Mouse (Mus musculus) CH12.LX (cell line): ENCODE measurements around the gene Kirrel3. TPM values are rescaled to one million over a fixed set of nuclear protein-coding genes. Genes with fewer than 3 reads are reported as not detected.

Source experiments
- DNase-seq: peaks from one replicate; pipeline ENCODE4 v3.0.0-alpha.2; 2013; ENCODE audit errors: extremely low read depth
- H3K27ac ChIP-seq: 2 replicates; pipeline ENCODE4 v1.5.1; 2012; ENCODE audit warnings: low read depth, mild to moderate bottlenecking, control low read depth, moderate library complexity; ENCODE audit not compliant: insufficient read depth
- H3K27me3 ChIP-seq: replicated peaks from 2 replicates; pipeline ENCODE3; 2012; ENCODE audit warnings: inconsistent platforms
- H3K36me3 ChIP-seq, 2 experiments: replicated peaks in 1 of 2; 2 replicates each; pipeline versions ENCODE3 to v1.6.1; 2012; ENCODE audit warnings: inconsistent platforms in 1 of 2, low read length in 1 of 2, mild to moderate bottlenecking in 1 of 2, mixed read lengths in 1 of 2, moderate library complexity in 1 of 2; ENCODE audit not compliant: control insufficient read depth in 1 of 2, insufficient read depth in 1 of 2
- H3K4me1 ChIP-seq, 2 experiments: 2 replicates each; pipeline ENCODE4 v1.6.1; 2012; ENCODE audit warnings: inconsistent platforms in 1 of 2, moderate library complexity in 1 of 2; ENCODE audit not compliant: insufficient read depth in 2 of 2, control insufficient read depth in 1 of 2
- H3K4me2 ChIP-seq: 2 replicates; pipeline ENCODE4 v1.6.1; 2012; ENCODE audit warnings: low read depth, mild to moderate bottlenecking, control low read depth; ENCODE audit not compliant: poor library complexity, insufficient read depth, severe bottlenecking
- H3K4me3 ChIP-seq, 3 experiments: fragments of 150-350 bp in 1 of 3; sonication (generic) in 1 of 3; replicated peaks in 1 of 3; 2 replicates each; pipeline versions ENCODE3 to v1.5.1; 2011 to 2012; ENCODE audit warnings: low read depth in 2 of 3, low read length in 2 of 3, mild to moderate bottlenecking in 2 of 3, moderate library complexity in 2 of 3, control low read depth in 1 of 3, improper control_type of control experiment in 1 of 3, inconsistent platforms in 1 of 3, mixed read lengths in 1 of 3; ENCODE audit not compliant: poor library complexity in 1 of 3
- H3K79me2 ChIP-seq: replicated peaks from 2 replicates; pipeline ENCODE4 v1.6.1; 2012; ENCODE audit warnings: mild to moderate bottlenecking, moderate library complexity; ENCODE audit not compliant: control insufficient read depth, poor library complexity, insufficient read depth, severe bottlenecking; ENCODE audit errors: extremely low read depth
- H3K9ac ChIP-seq: 2 replicates; pipeline ENCODE4 v1.6.1; 2012; ENCODE audit warnings: low read depth, mild to moderate bottlenecking, control low read depth, moderate library complexity; ENCODE audit not compliant: insufficient read depth
- H3K9me3 ChIP-seq: replicated peaks from 2 replicates; pipeline ENCODE3; 2012; ENCODE audit warnings: low read length, inconsistent platforms, mixed read lengths
- BHLHE40 ChIP-seq: IDR thresholded peaks from 2 replicates; pipeline ENCODE4 v1.6.1; 2011; ENCODE audit warnings: mild to moderate bottlenecking, low read depth, low read length, improper control_type of control experiment
- CHD2 ChIP-seq: IDR thresholded peaks from 2 replicates; pipeline ENCODE4 v1.6.1; 2011; ENCODE audit warnings: low read length, improper control_type of control experiment
- EP300 ChIP-seq: IDR thresholded peaks from 2 replicates; pipeline ENCODE4 v1.6.1; 2011; ENCODE audit warnings: low read length, improper control_type of control experiment
- ETS1 ChIP-seq: conservative IDR thresholded peaks from 2 replicates; pipeline ENCODE4 v1.6.1; 2012; ENCODE audit warnings: low read depth, mild to moderate bottlenecking, inconsistent platforms, low read length, improper control_type of control experiment, moderate library complexity
- MAX ChIP-seq: IDR thresholded peaks from 2 replicates; pipeline ENCODE4 v1.6.1; 2011; ENCODE audit warnings: low read length, improper control_type of control experiment
- MEF2A ChIP-seq: IDR thresholded peaks from 2 replicates; pipeline ENCODE4 v1.6.1; 2014; ENCODE audit warnings: low read depth, mild to moderate bottlenecking, inconsistent platforms, low read length, improper control_type of control experiment, borderline replicate concordance
- NELFE ChIP-seq: IDR thresholded peaks from 2 replicates; pipeline ENCODE4 v1.6.1; 2011; ENCODE audit warnings: low read depth, low read length, improper control_type of control experiment
- PAX5 ChIP-seq: IDR thresholded peaks from 2 replicates; pipeline ENCODE4 v1.6.1; 2012; ENCODE audit warnings: low read length, inconsistent platforms, mixed read lengths
- RCOR1 ChIP-seq: conservative IDR thresholded peaks from 2 replicates; pipeline ENCODE4 v1.6.1; 2012; ENCODE audit warnings: low read depth, mild to moderate bottlenecking, inconsistent platforms, low read length, improper control_type of control experiment
- SMC3 ChIP-seq: IDR thresholded peaks from 2 replicates; pipeline ENCODE4 v1.6.1; 2011; ENCODE audit warnings: low read depth, low read length, improper control_type of control experiment
- TBP ChIP-seq: conservative IDR thresholded peaks from 2 replicates; pipeline ENCODE4 v1.6.1; 2011; ENCODE audit warnings: low read depth, low read length, improper control_type of control experiment
- TCF12 ChIP-seq: IDR thresholded peaks from 2 replicates; pipeline ENCODE4 v1.6.1; 2014; ENCODE audit warnings: low read depth, mild to moderate bottlenecking, inconsistent platforms, low read length, improper control_type of control experiment
- ZC3H11A ChIP-seq: IDR thresholded peaks from 2 replicates; pipeline ENCODE4 v1.6.1; 2012; ENCODE audit warnings: low read depth, mild to moderate bottlenecking, inconsistent platforms, low read length, improper control_type of control experiment
- dilution Hi-C: fragments of 300-500 bp; cut with MboI; formaldehyde crosslinking; loops from 2 replicates; pipeline ENCODE4 v1.14.3; 2020; ENCODE audit warnings: low sequenced_read_pairs; ENCODE audit not compliant: extremely low pct_unique_long_range_greater_than_20kb, extremely low pct_ligation_motif_present
- in situ Hi-C: fragments of 300-500 bp; cut with MboI; formaldehyde crosslinking; loops from 3 replicates; pipeline ENCODE4 v1.14.3; 2019; ENCODE audit warnings: low sequenced_read_pairs, low pct_ligation_motif_present, low pct_unique_long_range_greater_than_20kb, mixed read lengths
- polyA plus RNA-seq: library from polyadenylated mRNA; unstranded; fragments of >175 nt; gene quantifications from 2 replicates; pipeline ENCODE4 v1.2.1, GENCODE M21; 2012; ENCODE audit warnings: low read depth; ENCODE audit not compliant: insufficient read length
- total RNA-seq, 2 experiments: library from RNA; depleted of rRNA; stranded (reverse); fragments of 300-350 nt in 1 of 2; fragments of >200 nt in 1 of 2; gene quantifications; 2 replicates each; pipeline ENCODE4 v1.2.3; 2012 to 2014

Kirrel3 gene
- total and polyA plus RNA-seq, 3 experiments: not detected

- dilution Hi-C loops: no loop called here
- Histone ChIP-seq H3K4me1 (no peaks in the 10 kb centered on the region), H3K27ac (no peak overlapping the region), H3K36me3 (no peaks in the 10 kb centered on the region), H3K79me2 (no peaks in the 10 kb centered on the region), H3K9ac (no peak overlapping the region), H3K9me3 (peaks cover 7% of the 10 kb centered on the region), H3K4me3 (no peak overlapping the region), H3K27me3 (peaks cover 45% of the 10 kb centered on the region), H3K4me2 (no peak overlapping the region)
- no peak for TF ChIP-seq EP300
- in situ Hi-C loops: loop anchor here (25.0 kb wide), 1 partner anchor 528 kb away; no protein-coding TSS in a partner anchor
- DNase-seq: no peak
Observed at GRCm38 (mm10) chr9:34484665-34485064, 1.0 kb upstream of the Kirrel3 start.

GRCm38 (mm10) chr9:34488267-34488666 lies 2.6 kb downstream of the Kirrel3 start:
- Histone ChIP-seq H3K36me3 (no peaks in the 10 kb centered on the region), H3K4me2 (no peak overlapping the region), H3K4me3 (no peak overlapping the region), H3K27ac (no peak overlapping the region), H3K79me2 (no peaks in the 10 kb centered on the region), H3K4me1 (no peaks in the 10 kb centered on the region)
- dilution Hi-C loops: no loop called here
- in situ Hi-C loops: loop anchor here (25.0 kb wide), 1 partner anchor 524 kb away; no protein-coding TSS in a partner anchor
- TF ChIP-seq MEF2A (no peak), MAX (no peak), ETS1 (no peak), TCF12 (no peak), ZC3H11A (no peak), SMC3 (no peak), BHLHE40 (no peak)
- TF ChIP-seq, all 38 proteins: peak for 0
- Histone ChIP-seq H3K9ac (no peak overlapping the region), H3K27me3 (peaks cover 63% of the 10 kb centered on the region), H3K9me3 (peaks cover 7% of the 10 kb centered on the region)
- DNase-seq: no peak

GRCm38 (mm10) chr9:34488700-34489315 lies 3.1 kb downstream of the Kirrel3 start:
- Histone ChIP-seq H3K4me1 (no peaks in the 10 kb centered on the region), H3K4me3 (no peak overlapping the region), H3K4me2 (no peak overlapping the region), H3K79me2 (no peaks in the 10 kb centered on the region), H3K27me3 (peaks cover 64% of the 10 kb centered on the region), H3K27ac (no peak overlapping the region), H3K9ac (no peak overlapping the region), H3K36me3 (no peaks in the 10 kb centered on the region), H3K9me3 (peaks cover 7% of the 10 kb centered on the region)
- TF ChIP-seq RCOR1: no peak
- TF ChIP-seq PAX5: no peak
- no peak for TF ChIP-seq TBP
- no peak for TF ChIP-seq NELFE
- no peak for TF ChIP-seq MAX
- no peak for TF ChIP-seq CHD2
- in situ Hi-C loops (loop anchor here (25.0 kb wide), 1 partner anchor 523 kb away; no protein-coding TSS in a partner anchor), dilution Hi-C loops (no loop called here)
- no peak for DNase-seq
